Mouse (Mus musculus) limb, embryonic 14.5 days (tissue): ENCODE data around the gene Aebp1. TPM values are rescaled to one million over a fixed set of nuclear protein-coding genes. Genes with fewer than 3 reads are reported as not detected.

Experiments used
- ATAC-seq: fragments of 200-750 bp; cut with Nextera tagmentation; 2 replicates; pipeline ENCODE4 v1.8.0; 2017; ENCODE audit warnings: low read depth, moderate number of reproducible peaks, moderate TSS enrichment; ENCODE audit not compliant: low FRiP score
- DNase-seq: peaks from one replicate; pipeline ENCODE4 v3.0.0-alpha.2; 2015; ENCODE audit warnings: low spot score
- H3K27ac ChIP-seq: fragments of 300-500 bp; sonication (generic); replicated peaks from 2 replicates; pipeline ENCODE4 v1.5.1; 2014; ENCODE audit warnings: low read depth, mild to moderate bottlenecking, low read length, moderate library complexity, mixed read lengths
- H3K27me3 ChIP-seq: fragments of 300-500 bp; sonication (generic); 2 replicates; pipeline ENCODE4 v1.6.1; 2014; ENCODE audit warnings: low read length, mixed read lengths; ENCODE audit not compliant: control insufficient read depth, insufficient read depth
- H3K36me3 ChIP-seq: fragments of 300-500 bp; sonication (generic); 2 replicates; pipeline ENCODE4 v1.6.1; 2014; ENCODE audit warnings: mild to moderate bottlenecking, low read length, moderate library complexity, mixed read lengths; ENCODE audit not compliant: control insufficient read depth, insufficient read depth
- H3K4me1 ChIP-seq: fragments of 300-500 bp; sonication (generic); 2 replicates; pipeline ENCODE4 v1.6.1; 2014; ENCODE audit warnings: antibody characterized with exemption, low read length, mixed read lengths; ENCODE audit not compliant: control insufficient read depth, insufficient read depth
- H3K4me2 ChIP-seq: fragments of 300-500 bp; sonication (generic); replicated peaks from 2 replicates; pipeline ENCODE4 v1.6.1; 2014; ENCODE audit warnings: low read depth, mild to moderate bottlenecking, low read length, moderate library complexity; ENCODE audit not compliant: severe bottlenecking
- H3K4me3 ChIP-seq: fragments of 300-500 bp; sonication (generic); replicated peaks from 2 replicates; pipeline ENCODE4 v1.5.1; 2014; ENCODE audit warnings: low read length
- H3K9ac ChIP-seq: fragments of 300-500 bp; sonication (generic); 2 replicates; pipeline ENCODE4 v1.6.1; 2014; ENCODE audit warnings: mild to moderate bottlenecking, low read depth, low read length, moderate library complexity; ENCODE audit not compliant: severe bottlenecking
- H3K9me3 ChIP-seq: fragments of 300-500 bp; sonication (generic); 2 replicates; pipeline ENCODE4 v1.6.1; 2016; ENCODE audit warnings: low read length; ENCODE audit not compliant: control insufficient read depth
- POLR2A ChIP-seq: fragments of 200-500 bp; IDR thresholded peaks from 2 replicates; pipeline ENCODE4 v1.8.0; 2012; ENCODE audit warnings: inconsistent platforms, mild to moderate bottlenecking, moderate library complexity, borderline replicate concordance; ENCODE audit not compliant: insufficient read depth, insufficient read length; ENCODE audit errors: extremely low read depth
- WGBS: fragments of 180-500 bp; shearing (Covaris S2); extraction: QIAGEN DNeasy Blood & Tissue Kit; methylation state at CpG from one replicate; pipeline ENCODE4 v1.1.7; 2014; 5-methylcytosine and 5-hydroxymethylcytosine counted together
- polyA plus RNA-seq, 2 experiments: library from polyadenylated mRNA; depleted of rRNA in 1 of 2; stranded (reverse) in 1 of 2; unstranded in 1 of 2; fragments of >200 nt; fragmentation: Nextera tagmentation in 1 of 2; extraction: Ambion mirVana in 1 of 2; gene quantifications; 2 replicates each; pipeline versions ENCODE4 v1.2.1 to v1.2.3; 2012 to 2014

Aebp1 gene
- polyA plus RNA-seq (2012; rRNA removed) (60.6 and 70.9 TPM in 2 replicates), polyA plus RNA-seq (2014; fragmentation: Nextera tagmentation; extraction: Ambion mirVana) (51.7 and 53.7 TPM in 2 replicates)

DNA sequence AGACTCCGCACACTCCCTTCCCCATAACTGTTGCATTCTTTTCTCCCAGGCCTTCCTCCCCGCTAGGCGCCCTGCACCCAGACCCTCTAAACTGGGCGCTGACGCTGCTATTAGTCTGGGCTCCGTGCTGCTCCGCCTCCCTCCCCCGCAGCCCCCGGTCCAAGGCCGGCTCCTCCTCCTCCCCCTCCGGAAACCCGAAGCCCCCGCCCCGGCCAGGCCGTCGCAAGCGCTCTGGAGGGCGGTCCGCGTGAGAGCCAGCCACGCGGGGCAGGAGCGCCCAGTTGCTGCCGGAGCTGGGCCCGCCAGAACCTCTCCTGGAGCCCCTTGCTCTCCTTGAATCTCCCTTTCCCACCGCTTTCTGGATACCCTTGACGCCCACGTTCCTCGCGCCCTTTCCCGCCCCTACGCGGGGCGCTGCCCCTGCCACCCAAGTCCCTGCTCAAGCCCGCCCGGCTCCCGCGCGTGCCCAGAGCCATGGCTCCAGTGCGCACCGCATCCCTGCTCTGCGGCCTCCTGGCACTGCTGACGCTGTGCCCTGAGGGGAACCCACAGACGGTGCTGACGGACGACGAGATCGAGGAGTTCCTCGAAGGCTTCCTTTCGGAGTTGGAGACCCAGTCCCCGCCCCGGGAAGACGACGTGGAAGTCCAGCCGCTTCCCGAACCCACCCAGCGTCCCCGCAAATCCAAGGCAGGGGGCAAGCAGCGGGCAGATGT lies at the start of gene Aebp1:
Gene Aebp1, plus strand, starts transcription at position 270 of the 716 bp plus-strand sequence.
- DNase-seq (no peak), ATAC-seq (peak; percentile 86)
- peaks cover 6% of the 10 kb centered on the region; the same call in 1 of the 2 replicates for H3K36me3 ChIP-seq
- H3K4me2 ChIP-seq: peak within 1 kb of the TSS; percentile 85
- H3K9me3 ChIP-seq: no peaks in the 10 kb centered on the region
- 0 out of 2 replicates have a peak within 1 kb of the TSS, but pooled peaks have one; percentile 8 for H3K27ac ChIP-seq
- peak within 1 kb of the TSS; percentile 54 for H3K4me3 ChIP-seq
- 3% methylated on average over 48 of the region's 59 CpGs for WGBS
- H3K27me3 ChIP-seq: no peaks in the 10 kb centered on the region
- H3K9ac ChIP-seq: peak within 1 kb of the TSS; percentile 70
- TF ChIP-seq POLR2A: peak; percentile 38; the same call in 1 of the 2 replicates
- H3K4me1 ChIP-seq: peaks cover 10% of the 10 kb centered on the region

GRCm38 (mm10) chr11:5813381-5813780 lies 48.4 kb upstream of the Aebp1 start:
- Histone ChIP-seq H3K4me2 (no peak overlapping the region), H3K9me3 (no peaks in the 10 kb centered on the region), H3K36me3 (no peaks in the 10 kb centered on the region), H3K4me1 (no peaks in the 10 kb centered on the region), H3K9ac (no peak overlapping the region), H3K27ac (no peak overlapping the region), H3K4me3 (no peak overlapping the region), H3K27me3 (no peaks in the 10 kb centered on the region)
- 79% methylated on average over 10 of the region's 10 CpGs for WGBS
- TF ChIP-seq POLR2A: no peak
- DNase-seq: no peak
- ATAC-seq: no peak

DNA sequence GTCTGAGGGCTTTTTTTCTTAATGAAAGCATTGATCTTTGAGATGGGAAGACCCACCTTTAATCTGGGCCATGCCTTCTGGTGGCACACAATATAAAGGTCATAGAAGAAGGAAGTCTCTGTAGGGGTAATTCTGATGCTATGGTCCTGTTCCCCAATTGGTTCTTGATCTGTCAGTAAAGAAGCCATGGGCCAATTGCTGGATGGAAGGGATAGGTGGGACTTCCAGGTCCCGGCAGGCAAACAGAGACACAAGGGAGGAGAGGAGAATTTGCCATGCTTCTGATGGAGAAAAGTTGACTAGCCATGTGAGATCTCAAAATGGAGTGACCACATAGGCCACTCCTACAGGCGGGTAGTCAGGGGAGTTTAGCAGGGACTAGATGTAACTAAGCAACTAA lies 42.5 kb upstream of the Aebp1 start:
- H3K27ac ChIP-seq: no peak overlapping the region
- H3K36me3 ChIP-seq: no peaks in the 10 kb centered on the region
- H3K4me2 ChIP-seq: no peak overlapping the region
- DNase-seq: no peak
- TF ChIP-seq POLR2A: no peak
- no peaks in the 10 kb centered on the region for H3K4me1 ChIP-seq
- no peaks in the 10 kb centered on the region for H3K9me3 ChIP-seq
- H3K4me3 ChIP-seq: no peak overlapping the region
- no peak overlapping the region for H3K9ac ChIP-seq
- H3K27me3 ChIP-seq: no peaks in the 10 kb centered on the region
- WGBS: 72% methylated on average over 2 of the region's 2 CpGs
- no peak for ATAC-seq

- Histone ChIP-seq H3K27ac (no peak overlapping the region), H3K36me3 (peaks cover 22% of the 10 kb centered on the region), H3K4me2 (no peak overlapping the region), H3K4me3 (no peak overlapping the region), H3K9me3 (no peaks in the 10 kb centered on the region), H3K27me3 (no peaks in the 10 kb centered on the region), H3K9ac (no peak overlapping the region), H3K4me1 (no peaks in the 10 kb centered on the region)
- ATAC-seq (no peak), DNase-seq (no peak)
- TF ChIP-seq POLR2A: no peak
Measured at GRCm38 (mm10) chr11:5825432-5825831, 36.3 kb upstream of the Aebp1 start.

GRCm38 (mm10) chr11:5827931-5828330 lies 33.8 kb upstream of the Aebp1 start:
- TF ChIP-seq POLR2A: no peak
- no peak for ATAC-seq
- 93% methylated on average over 5 of the region's 5 CpGs for WGBS
- no peak overlapping the region for H3K4me3 ChIP-seq
- H3K27ac ChIP-seq: no peak overlapping the region
- H3K27me3 ChIP-seq: no peaks in the 10 kb centered on the region
- no peak overlapping the region for H3K9ac ChIP-seq
- no peak overlapping the region for H3K4me2 ChIP-seq
- DNase-seq: no peak
- peaks cover 42% of the 10 kb centered on the region for H3K36me3 ChIP-seq
- no peaks in the 10 kb centered on the region for H3K9me3 ChIP-seq
- H3K4me1 ChIP-seq: no peaks in the 10 kb centered on the region
